Mouse (Mus musculus) embryonic facial prominence, embryonic 10.5 days (tissue): ENCODE data around the gene Auh. TPM values are rescaled to one million over a fixed set of nuclear protein-coding genes. Genes with fewer than 3 reads are reported as not detected.

Experiments
- DNase-seq: peaks from one replicate; pipeline ENCODE4 v3.0.0-alpha.2; 2017; ENCODE audit warnings: low spot score
- H3K27ac ChIP-seq: fragments of 300-500 bp; sonication (generic); replicated peaks from 2 replicates; pipeline ENCODE4 v1.5.1; 2016; ENCODE audit warnings: mild to moderate bottlenecking
- H3K27me3 ChIP-seq: fragments of 300-500 bp; sonication (generic); replicated peaks from 2 replicates; pipeline ENCODE4 v1.6.1; 2016; ENCODE audit warnings: low read depth, mild to moderate bottlenecking; ENCODE audit not compliant: poor library complexity, severe bottlenecking
- H3K36me3 ChIP-seq: fragments of 300-500 bp; sonication (generic); replicated peaks from 2 replicates; pipeline ENCODE4 v1.6.1; 2016; ENCODE audit warnings: mild to moderate bottlenecking, moderate library complexity
- H3K4me1 ChIP-seq: fragments of 300-500 bp; sonication (generic); 2 replicates; pipeline ENCODE4 v1.6.1; 2016
- H3K4me3 ChIP-seq: fragments of 300-500 bp; sonication (generic); 2 replicates; pipeline ENCODE4 v1.5.1; 2016; ENCODE audit warnings: mild to moderate bottlenecking, moderate library complexity
- H3K9me3 ChIP-seq: fragments of 300-500 bp; sonication (generic); 2 replicates; pipeline ENCODE4 v1.6.1; 2016; ENCODE audit warnings: mild to moderate bottlenecking
- WGBS: fragments of 180-500 bp; shearing (Covaris S2); methylation state at CpG from one replicate; pipeline ENCODE4 v1.1.7; 2016; 5-methylcytosine and 5-hydroxymethylcytosine counted together
- polyA plus RNA-seq: library from polyadenylated mRNA; unstranded; fragments of >200 nt; fragmentation: Nextera tagmentation; extraction: Ambion mirVana; gene quantifications from 2 replicates; pipeline ENCODE4 v1.2.1, GENCODE M21; 2016

Auh gene
- polyA plus RNA-seq, 1 experiment from 2014 or later, result 32.9 TPM

DNA sequence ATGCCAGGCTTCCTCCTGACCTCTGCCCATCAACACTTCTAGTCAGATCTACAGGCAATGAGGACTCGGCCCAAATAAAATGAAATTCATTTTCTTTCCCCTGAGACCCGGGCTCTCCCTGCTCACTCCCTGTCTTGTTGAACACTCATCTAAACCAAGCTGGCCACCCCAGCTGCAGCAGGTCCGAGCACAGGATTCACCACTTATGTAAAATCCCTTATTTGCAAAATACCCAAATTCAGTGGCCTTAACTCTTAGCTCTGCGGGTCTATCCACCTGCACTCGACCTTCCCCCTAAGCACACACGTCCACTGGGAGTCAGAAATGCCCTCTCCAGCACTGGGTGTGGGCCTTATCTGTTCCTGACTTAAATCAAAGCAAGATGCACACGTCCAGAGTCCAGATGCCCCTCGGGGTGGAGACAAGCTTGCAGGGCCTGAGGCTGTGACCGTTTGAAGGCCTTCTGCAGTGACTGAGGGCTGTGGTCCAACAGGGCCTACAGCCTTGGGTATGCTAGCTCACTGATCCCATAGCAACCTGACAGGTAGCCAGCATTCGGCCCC is 9.6 kb downstream of the Auh start:
- Histone ChIP-seq H3K36me3 (no peaks in the 10 kb centered on the region; the same call in 1 of the 2 replicates), H3K4me3 (no peak overlapping the region), H3K27me3 (no peaks in the 10 kb centered on the region), H3K9me3 (no peaks in the 10 kb centered on the region), H3K27ac (no peak overlapping the region), H3K4me1 (no peaks in the 10 kb centered on the region)
- DNase-seq, result no peak
- 81% methylated on average over 10 of the region's 10 CpGs for WGBS

DNA sequence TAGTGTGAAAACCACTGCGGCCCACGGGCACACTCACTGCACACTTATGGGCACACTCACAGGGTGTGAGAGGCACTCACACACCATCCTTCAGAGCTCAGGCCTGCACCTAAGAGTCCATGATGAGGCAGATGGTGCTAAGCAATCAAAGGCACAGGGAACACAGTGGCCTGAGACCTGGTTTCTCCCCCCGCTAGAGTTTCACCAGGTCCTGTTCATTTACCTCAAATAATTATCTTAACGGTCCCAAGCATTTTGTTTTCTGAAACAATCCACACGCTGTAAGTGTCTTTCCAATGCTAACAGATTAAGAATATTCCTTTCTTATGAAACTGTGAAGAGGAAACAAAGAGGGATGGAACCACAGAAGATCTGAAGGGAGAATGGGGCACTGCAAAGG is 11.1 kb downstream of the Auh start:
- Histone ChIP-seq H3K36me3 (no peaks in the 10 kb centered on the region; the same call in 1 of the 2 replicates), H3K4me3 (no peak overlapping the region), H3K4me1 (no peaks in the 10 kb centered on the region), H3K9me3 (no peaks in the 10 kb centered on the region), H3K27me3 (no peaks in the 10 kb centered on the region), H3K27ac (no peak overlapping the region)
- DNase-seq, result no peak
- 89% methylated on average over 5 of the region's 5 CpGs for WGBS

DNA sequence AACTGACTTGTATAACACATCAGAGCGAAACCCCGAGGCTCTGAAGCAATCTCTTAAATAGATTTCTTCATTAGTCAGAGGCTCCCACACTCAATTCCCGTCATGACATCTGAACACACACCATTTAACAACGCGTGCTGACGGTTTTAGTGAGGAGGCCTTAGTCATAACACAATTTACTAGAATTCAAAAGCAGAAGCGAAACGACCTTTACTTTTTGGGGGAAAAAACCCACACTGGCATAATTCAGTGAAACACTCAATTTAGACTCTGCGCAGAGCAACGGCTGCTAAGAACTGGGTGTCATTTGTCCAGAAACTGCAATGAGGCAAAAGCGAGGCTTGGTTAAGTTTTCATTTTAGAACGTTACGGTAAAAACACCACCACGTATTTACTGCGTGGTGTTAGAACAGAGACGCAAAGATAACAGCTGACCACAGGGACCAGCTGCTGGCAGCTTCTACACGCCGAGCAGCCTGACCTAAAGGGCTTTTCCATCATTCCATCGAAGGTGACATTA is 14.8 kb downstream of the Auh start:
- no peak overlapping the region for H3K27ac ChIP-seq

DNA sequence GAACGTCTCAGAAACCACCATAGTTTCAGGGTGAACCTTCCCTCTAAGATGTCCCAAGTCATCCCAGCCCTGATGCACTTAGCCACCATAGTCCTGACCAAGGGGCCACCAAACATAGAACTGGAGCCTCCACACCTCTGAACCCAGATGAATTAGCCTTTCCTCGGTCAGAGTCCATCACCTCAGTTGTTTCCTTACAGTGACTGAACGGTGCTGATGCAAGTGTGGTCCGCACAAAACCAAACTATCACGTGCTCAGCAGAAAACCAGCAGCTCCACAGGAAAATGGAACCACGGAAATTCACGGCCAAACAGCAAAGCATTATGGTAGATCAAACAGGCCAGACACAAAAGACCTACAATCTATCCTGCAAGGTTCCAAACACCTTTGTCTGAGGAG is 15.6 kb downstream of the Auh start:
- H3K36me3 ChIP-seq, result peaks cover 17% of the 10 kb centered on the region
- no peak overlapping the region for H3K27ac ChIP-seq
- DNase-seq, result no peak
- no peaks in the 10 kb centered on the region for H3K27me3 ChIP-seq
- H3K4me1 ChIP-seq, result peaks cover 4% of the 10 kb centered on the region; the same call in 1 of the 2 replicates
- WGBS, result 83% methylated on average over 7 of the region's 7 CpGs
- no peak overlapping the region for H3K4me3 ChIP-seq
- H3K9me3 ChIP-seq, result no peaks in the 10 kb centered on the region

More for the DNA sequence above, 14.8 kb downstream of the Auh start:
- WGBS, result 83% methylated on average over 19 of the region's 19 CpGs
- H3K4me1 ChIP-seq, result peaks cover 4% of the 10 kb centered on the region; the same call in 1 of the 2 replicates
- no peak for DNase-seq
- H3K36me3 ChIP-seq, result peaks cover 15% of the 10 kb centered on the region
- H3K4me3 ChIP-seq, result no peak overlapping the region
- no peaks in the 10 kb centered on the region for H3K9me3 ChIP-seq
- no peaks in the 10 kb centered on the region for H3K27me3 ChIP-seq

DNA sequence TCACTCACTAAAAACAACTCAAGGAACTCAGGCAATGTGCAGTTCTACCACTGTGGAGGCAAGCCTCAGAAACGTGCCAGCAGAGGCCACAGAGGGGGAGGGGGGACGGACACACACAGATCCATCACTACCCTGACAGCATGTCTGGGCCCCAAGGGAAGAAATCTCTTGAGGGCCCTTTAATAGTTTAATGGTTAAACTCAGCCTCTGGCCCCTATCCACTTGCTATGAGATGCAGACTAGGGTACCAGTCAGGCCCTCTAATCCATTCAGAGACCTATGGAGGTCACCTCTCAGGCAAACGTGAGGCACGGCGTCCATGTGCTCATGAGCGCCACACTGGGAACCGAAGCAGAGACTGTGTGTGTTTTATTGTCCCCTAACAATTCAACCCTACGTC is 17.0 kb downstream of the Auh start:
- DNase-seq, result no peak
- Histone ChIP-seq H3K9me3 (no peaks in the 10 kb centered on the region), H3K27ac (no peak overlapping the region), H3K4me3 (no peak overlapping the region), H3K36me3 (peaks cover 31% of the 10 kb centered on the region), H3K27me3 (no peaks in the 10 kb centered on the region), H3K4me1 (peaks cover 4% of the 10 kb centered on the region; the same call in 1 of the 2 replicates)
- 75% methylated on average over 8 of the region's 8 CpGs for WGBS

DNA sequence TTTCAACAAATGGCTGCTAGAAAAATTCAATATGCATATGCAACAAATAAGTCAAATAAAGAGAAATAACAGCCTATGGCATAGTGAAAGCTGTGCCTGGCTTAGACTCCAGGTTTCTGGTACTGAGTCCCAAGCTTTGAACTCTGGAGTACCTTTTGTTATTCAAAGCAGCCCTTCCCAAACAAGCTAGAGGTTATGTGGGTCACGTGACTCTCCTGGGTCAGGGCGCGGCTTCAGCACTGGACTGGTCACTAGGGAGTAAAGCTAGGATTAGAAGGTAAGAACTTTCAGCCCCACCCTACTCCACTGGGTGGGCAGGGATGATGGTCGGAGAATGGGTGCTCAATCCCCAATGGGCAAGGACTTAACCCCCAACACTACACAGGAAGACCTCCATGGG is 18.2 kb downstream of the Auh start:
- no peaks in the 10 kb centered on the region for H3K9me3 ChIP-seq
- no peak for DNase-seq
- H3K4me3 ChIP-seq, result no peak overlapping the region
- no peaks in the 10 kb centered on the region for H3K27me3 ChIP-seq
- peaks cover 41% of the 10 kb centered on the region for H3K36me3 ChIP-seq
- peaks cover 5% of the 10 kb centered on the region for H3K4me1 ChIP-seq
- 68% methylated on average over 4 of the region's 4 CpGs for WGBS
- no peak overlapping the region for H3K27ac ChIP-seq

DNA sequence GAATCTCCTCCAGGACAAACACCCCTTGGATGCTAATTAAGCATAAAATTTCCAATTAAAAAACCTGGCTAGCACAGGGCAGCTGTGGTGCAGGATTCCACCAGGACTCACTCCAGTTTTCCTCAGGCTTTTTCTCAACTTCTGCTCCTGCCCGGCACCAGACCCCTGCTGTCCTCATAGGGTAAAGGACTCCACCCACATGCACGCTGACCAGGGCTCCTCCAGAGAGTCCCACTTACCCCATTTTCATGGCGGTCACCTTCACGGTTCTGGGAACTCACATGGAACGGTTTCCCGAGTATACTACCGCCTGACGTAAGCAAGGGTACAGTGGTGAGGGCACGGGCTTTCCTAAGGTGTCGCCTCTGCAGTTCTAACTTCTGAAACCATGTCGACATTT is 23.2 kb downstream of the Auh start:
- no peak for DNase-seq
- Histone ChIP-seq H3K9me3 (no peaks in the 10 kb centered on the region), H3K27me3 (no peaks in the 10 kb centered on the region), H3K4me3 (no peak overlapping the region), H3K27ac (no peak overlapping the region), H3K36me3 (peaks cover 32% of the 10 kb centered on the region), H3K4me1 (peaks cover 37% of the 10 kb centered on the region)
- WGBS, result 87% methylated on average over 11 of the region's 11 CpGs

DNA sequence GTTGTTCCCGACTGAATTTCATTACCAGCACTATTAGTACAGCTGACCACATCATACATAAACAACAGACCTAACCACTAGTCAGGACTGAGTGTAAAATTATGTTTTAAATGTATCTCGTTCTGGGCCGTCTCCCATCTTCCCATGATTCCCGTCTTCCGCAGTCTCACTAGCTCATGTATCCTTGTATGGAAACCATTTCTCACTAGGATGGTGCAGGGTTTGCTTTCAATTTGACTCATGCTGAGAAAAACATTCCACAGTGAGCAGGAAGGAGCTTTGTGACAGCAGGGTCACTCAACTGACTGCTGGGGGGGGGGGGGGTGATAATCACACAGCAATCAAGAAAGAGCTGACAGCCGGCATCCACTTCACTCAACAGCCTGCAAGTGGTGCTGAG is 25.3 kb downstream of the Auh start:
- H3K27me3 ChIP-seq, result no peaks in the 10 kb centered on the region
- no peak for DNase-seq
- no peaks in the 10 kb centered on the region for H3K9me3 ChIP-seq
- H3K27ac ChIP-seq, result peak overlapping the region; percentile 78
- WGBS, result 27% methylated on average over 6 of the region's 6 CpGs
- peaks cover 25% of the 10 kb centered on the region for H3K36me3 ChIP-seq
- no peak overlapping the region for H3K4me3 ChIP-seq
- peaks cover 37% of the 10 kb centered on the region for H3K4me1 ChIP-seq

DNA sequence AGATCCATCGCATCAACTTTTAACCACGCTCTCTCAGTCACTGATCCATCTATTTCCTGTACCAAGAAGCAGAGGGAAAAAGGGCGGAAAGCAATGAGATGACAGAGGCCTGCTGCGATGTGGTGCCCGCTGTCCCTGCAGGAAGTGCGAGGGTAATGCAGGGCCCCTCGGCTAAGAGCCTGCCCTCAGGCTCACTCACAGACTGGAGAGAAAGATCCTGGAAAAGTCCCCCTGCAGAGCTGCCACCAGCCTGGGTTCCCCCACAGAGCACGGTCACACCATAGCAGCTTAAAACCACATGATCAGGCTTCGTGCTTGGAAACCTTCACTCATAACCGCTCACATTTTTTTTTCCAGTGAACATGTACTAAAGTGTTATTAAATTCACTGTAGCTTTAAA is 25.7 kb downstream of the Auh start:
- Histone ChIP-seq H3K27ac (peak overlapping the region; percentile 78), H3K27me3 (no peaks in the 10 kb centered on the region), H3K4me1 (peaks cover 37% of the 10 kb centered on the region), H3K4me3 (no peak overlapping the region), H3K9me3 (no peaks in the 10 kb centered on the region), H3K36me3 (peaks cover 22% of the 10 kb centered on the region)
- DNase-seq, result peak; percentile 69
- WGBS, result 29% methylated on average over 10 of the region's 10 CpGs

DNA sequence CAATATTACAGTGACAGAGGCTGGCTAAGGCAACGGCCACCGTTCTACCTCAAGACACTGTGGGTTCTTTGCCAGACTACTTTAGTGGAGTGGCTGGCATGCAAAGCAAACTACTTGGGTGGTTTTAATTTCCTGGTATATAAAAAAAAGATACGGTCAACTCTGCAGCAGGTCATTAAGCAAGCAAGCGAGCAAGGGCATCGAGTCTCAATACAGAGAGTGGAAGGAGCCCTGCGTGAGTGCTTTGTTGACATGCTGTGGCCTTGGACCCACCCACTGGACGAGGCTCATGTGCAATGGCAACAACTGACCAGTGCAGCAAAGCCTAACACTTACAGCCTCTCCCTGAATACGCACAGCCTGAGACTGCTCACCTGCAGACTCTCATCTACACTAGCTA is 27.0 kb downstream of the Auh start:
- no peak for DNase-seq
- 90% methylated on average over 8 of the region's 8 CpGs for WGBS
- H3K4me1 ChIP-seq, result peaks cover 37% of the 10 kb centered on the region
- peaks cover 9% of the 10 kb centered on the region for H3K36me3 ChIP-seq
- no peaks in the 10 kb centered on the region for H3K27me3 ChIP-seq
- H3K27ac ChIP-seq, result no peak overlapping the region
- H3K4me3 ChIP-seq, result no peak overlapping the region
- no peaks in the 10 kb centered on the region for H3K9me3 ChIP-seq

DNA sequence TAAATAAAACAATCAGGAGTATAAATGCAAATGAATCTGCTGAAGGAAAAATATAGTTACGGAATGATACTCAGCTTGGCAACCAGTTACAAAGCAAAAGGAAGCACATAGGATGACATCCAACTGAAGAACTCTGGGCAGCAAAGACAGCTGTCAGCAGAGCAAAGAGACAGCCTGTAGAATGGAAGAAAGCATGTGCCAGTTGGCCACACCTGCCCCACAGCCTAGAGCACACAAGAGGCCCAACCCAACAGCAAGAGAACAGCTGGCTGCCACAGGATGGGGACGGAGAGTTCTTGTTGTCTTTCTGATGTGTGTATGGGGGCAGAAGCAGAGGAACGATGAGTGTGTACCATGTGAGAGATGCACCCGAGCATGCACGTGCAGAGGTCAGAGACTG is 29.8 kb downstream of the Auh start:
- 90% methylated on average over 5 of the region's 5 CpGs for WGBS

DNA sequence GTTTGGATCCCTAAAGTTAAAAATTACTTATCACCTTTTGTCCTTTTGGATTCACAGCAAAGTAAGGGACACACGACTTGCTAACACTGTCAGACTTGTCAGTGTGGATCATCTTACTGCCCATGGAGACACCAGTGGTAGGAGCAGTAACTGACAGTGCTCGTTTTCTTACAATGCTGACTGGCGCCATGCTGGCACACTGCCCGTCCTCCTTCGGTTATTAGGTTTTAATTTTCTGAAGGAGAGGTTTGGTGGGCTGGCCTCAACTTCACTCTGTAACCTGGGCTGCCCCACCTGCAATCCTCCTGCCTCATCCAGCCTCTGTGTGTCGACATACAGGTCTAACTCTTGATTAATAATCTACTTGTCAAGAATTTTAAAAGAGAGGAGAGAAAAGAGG is 31.7 kb downstream of the Auh start:
- H3K27ac ChIP-seq, result no peak overlapping the region
- H3K4me1 ChIP-seq, result peaks cover 1% of the 10 kb centered on the region
- no peak overlapping the region for H3K4me3 ChIP-seq
- WGBS, result 84% methylated on average over 6 of the region's 6 CpGs
- H3K9me3 ChIP-seq, result no peaks in the 10 kb centered on the region
- no peak for DNase-seq
- H3K27me3 ChIP-seq, result no peaks in the 10 kb centered on the region
- peaks cover 11% of the 10 kb centered on the region; the same call in 1 of the 2 replicates for H3K36me3 ChIP-seq

More for the DNA sequence above, 29.8 kb downstream of the Auh start:
- no peak for DNase-seq
- Histone ChIP-seq H3K9me3 (no peaks in the 10 kb centered on the region), H3K4me1 (peaks cover 20% of the 10 kb centered on the region), H3K27me3 (no peaks in the 10 kb centered on the region), H3K4me3 (no peak overlapping the region), H3K27ac (no peak overlapping the region), H3K36me3 (peaks cover 11% of the 10 kb centered on the region; the same call in 1 of the 2 replicates)

DNA sequence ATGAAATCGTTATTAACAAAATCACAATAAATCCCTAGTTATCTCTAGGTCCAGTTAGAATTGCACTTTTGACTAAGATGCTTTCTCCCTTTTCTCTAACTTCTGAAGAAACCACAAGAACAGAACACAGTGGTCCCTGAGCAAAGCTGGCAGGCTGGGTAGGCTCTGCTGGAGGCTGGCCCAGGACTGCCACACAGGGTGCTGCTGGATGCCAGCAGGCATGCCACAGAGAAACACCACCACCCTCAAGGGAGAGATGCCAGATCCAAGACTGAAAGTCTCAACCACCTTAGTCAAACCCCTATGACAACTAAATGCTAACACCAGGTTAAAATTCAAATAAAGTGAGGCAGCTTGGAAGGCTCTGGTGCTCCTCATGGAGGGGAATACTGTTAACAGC is 36.7 kb downstream of the Auh start:
- peaks cover 11% of the 10 kb centered on the region; the same call in 1 of the 2 replicates for H3K36me3 ChIP-seq
- H3K27me3 ChIP-seq, result no peaks in the 10 kb centered on the region
- H3K9me3 ChIP-seq, result no peaks in the 10 kb centered on the region
- WGBS, result 93% methylated on average over 1 of the region's 1 CpGs
- DNase-seq, result no peak
- H3K4me1 ChIP-seq, result peaks cover 27% of the 10 kb centered on the region
- H3K4me3 ChIP-seq, result no peak overlapping the region
- H3K27ac ChIP-seq, result no peak overlapping the region
